Mouse (Mus musculus) C3H10T1/2 (cell line): ENCODE results near the gene Aire. TPM values are rescaled to one million over a fixed set of nuclear protein-coding genes. Genes with fewer than 3 reads are reported as not detected.

Experiments
- polyA plus RNA-seq, 2 experiments: library from polyadenylated mRNA; unstranded; fragments of >200 nt; fragmentation: generic; extraction: Trizol; gene quantifications; one replicate each; pipeline ENCODE4 v1.2.1; 2012; ENCODE audit warnings: missing spikeins in 2 of 2

Aire gene
- polyA plus RNA-seq, result not detected

DNA sequence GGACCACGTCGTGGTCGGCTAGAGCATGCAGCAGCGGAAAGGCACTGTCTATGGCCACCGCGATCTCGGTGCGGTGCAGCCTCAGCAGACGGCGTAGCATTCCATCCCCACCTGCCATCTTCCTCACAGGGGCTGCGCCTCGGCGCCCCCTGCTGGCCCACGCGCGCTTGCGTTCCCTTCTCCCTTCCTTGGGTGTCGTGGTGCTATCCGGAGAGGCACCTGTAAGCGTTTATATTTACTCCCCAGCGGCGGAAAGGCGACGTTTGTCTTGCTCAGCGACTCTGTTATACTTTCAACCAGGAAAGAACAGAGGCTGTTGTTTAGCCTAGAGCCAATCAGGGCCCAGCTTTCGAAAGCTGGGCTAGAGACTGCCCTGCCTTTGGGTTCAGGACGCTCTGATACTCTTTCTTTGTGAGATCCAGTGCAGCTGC, at the start of gene Aire:
Aire (minus strand) TSS at position 205 of the 431 bp plus-strand sequence.

DNA sequence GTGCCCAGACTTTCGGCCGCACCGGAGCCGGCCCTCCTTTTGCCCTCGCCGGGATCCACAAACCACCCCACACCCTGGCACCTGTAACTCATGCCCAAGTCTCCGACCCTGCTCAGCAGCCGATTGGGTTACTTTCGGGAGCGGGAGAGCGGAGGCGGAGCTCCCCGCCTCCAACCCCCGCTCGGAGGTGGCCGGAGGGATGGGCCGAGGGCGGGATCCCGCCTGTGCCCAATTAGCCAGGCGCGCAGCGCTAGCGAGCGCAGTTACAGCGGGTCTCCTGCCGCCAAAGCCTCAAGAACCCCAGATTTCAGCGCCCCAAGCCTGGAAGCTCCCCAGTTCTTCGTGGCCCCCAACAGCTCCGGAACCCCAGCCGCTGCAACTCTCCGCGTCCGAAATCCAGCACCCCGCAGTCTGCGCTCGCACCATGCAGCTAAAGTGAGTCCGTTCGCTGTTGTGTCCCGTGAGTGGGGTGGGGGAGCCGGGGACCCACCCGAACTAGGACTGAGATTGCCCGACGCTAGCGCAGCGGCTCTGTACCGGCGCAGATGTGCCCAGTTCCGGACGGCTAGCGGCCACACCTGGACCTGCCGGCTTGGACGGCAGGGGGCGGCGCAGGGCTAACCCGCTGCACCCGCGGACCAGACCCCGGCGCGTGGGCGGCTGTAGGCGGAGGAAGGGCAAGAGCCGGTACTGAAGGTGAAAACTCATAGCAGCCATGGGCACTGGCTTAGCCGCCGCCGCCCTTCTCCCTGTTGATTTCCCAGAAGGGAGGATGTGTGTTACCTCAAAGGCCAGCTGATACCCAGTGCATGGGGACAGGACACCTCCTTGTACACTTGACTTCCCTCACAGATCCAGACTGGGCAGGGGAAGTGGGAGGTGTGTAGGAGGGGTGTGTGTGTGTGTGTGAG, 25.9 kb upstream of the Aire start, which contains the start of gene Icosl:
Icosl (plus strand) TSS at position 202 of the 911 bp plus-strand sequence.

DNA sequence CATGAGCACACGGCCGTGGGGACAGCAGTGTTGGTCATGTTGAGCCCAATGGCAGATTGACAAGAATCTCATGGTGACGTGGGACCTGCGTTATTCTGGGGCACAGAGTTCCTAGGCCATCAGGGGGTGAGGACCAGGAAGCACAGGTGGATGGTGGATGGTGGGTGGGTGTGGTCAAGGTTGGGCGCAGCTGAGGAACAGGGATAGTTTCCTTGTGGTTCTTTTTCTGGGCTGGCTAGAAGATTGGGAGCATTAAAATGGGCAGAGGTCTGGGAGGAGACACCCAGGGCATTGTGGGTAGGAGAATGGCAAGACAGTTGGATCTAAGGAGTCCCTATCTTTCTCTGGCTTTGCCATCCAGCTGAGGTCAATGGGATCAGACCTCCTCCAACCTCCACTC, 1.8 kb downstream of the Aire start, which contains the start of gene Dnmt3l:
Dnmt3l (plus strand) TSS at position 301 of the 400 bp plus-strand sequence.

DNA sequence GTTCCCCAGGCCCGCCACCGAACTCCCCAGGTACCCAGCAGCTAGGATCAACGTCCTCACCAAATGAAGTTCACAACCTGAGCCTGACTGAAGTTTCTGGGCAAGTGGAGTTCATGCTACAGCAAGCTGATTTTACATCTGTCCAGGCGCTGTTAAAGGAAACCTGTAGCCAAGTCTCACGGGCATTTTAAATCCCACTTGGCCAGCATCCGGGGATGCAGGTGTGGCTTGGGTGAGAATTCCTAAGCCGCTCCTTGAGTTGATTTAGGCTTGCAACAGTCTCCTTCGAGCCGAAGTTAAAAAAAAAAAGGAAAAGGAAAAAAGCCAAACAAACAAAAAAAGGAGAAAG, 33.5 kb downstream of the Aire start, which contains the start of gene Pfkl:
Pfkl (minus strand) TSS at position 139 of the 349 bp plus-strand sequence.

Other genes with a start within 250 kb of the Aire start
- not detected for gene Gm9639, start 248.5 kb downstream of the Aire start, polyA plus RNA-seq
- not detected for gene Gm19668, start 244.5 kb downstream of the Aire start, polyA plus RNA-seq
- not detected for gene Gm9507, start 231.8 kb downstream of the Aire start, polyA plus RNA-seq
- gene Gm2696, start 228.9 kb downstream of the Aire start, polyA plus RNA-seq, result not detected
- not detected for gene Krtap10-4, start 216.5 kb downstream of the Aire start, polyA plus RNA-seq
- not detected for gene Krtap10-10, start 207.7 kb downstream of the Aire start, polyA plus RNA-seq
- not detected for gene Gm36176, start 196.8 kb downstream of the Aire start, polyA plus RNA-seq
- not detected for gene Gm10318, start 190.8 kb downstream of the Aire start, polyA plus RNA-seq
- gene Gm3285, start 181.6 kb downstream of the Aire start, polyA plus RNA-seq, result not detected
- gene Lrrc3, start 141.1 kb downstream of the Aire start, polyA plus RNA-seq, result not detected
- gene Trpm2, start 73.0 kb downstream of the Aire start, polyA plus RNA-seq, result under 1 TPM; 0.04 to 0.35 TPM
- 10 to 100 TPM; 35.9 to 36.8 TPM for gene 1810043G02Rik, start 65.1 kb downstream of the Aire start, polyA plus RNA-seq
- 10 to 100 TPM; 46.2 to 73.2 TPM for gene Pfkl, start 33.5 kb downstream of the Aire start, polyA plus RNA-seq
- gene Dnmt3l, start 1.7 kb downstream of the Aire start, polyA plus RNA-seq, result not detected
- gene Icosl, start 25.7 kb upstream of the Aire start, polyA plus RNA-seq, result under 1 TPM in 1 of 2 experiments, not detected in 1; 0.02 TPM
- gene D10Jhu81e, start 126.2 kb upstream of the Aire start, polyA plus RNA-seq, result 100 to 1,000 TPM in 1 of 2 experiments, 10 to 100 TPM in 1; 34.4 to 113 TPM
- gene Pwp2, start 141.5 kb upstream of the Aire start, polyA plus RNA-seq, result 10 to 100 TPM; 11.8 to 17.0 TPM
- 10 to 100 TPM in 1 of 2 experiments, 1 to 10 TPM in 1; 5.1 to 15.5 TPM for gene Trappc10, start 201.0 kb upstream of the Aire start, polyA plus RNA-seq